Mouse (Mus musculus) ES-E14 (cell line): Measurements from ENCODE around the gene Plekhg2.

ENCODE experiments used
- CHD2 ChIP-seq: IDR thresholded peaks from 2 replicates; pipeline ENCODE4 v1.6.1; 2014; ENCODE audit warnings: mild to moderate bottlenecking, low read depth, low read length, inconsistent platforms
- HCFC1 ChIP-seq: IDR thresholded peaks from 2 replicates; pipeline ENCODE4 v1.6.1; 2012; ENCODE audit warnings: low read length, inconsistent platforms, borderline replicate concordance; ENCODE audit not compliant: insufficient read depth

DNA sequence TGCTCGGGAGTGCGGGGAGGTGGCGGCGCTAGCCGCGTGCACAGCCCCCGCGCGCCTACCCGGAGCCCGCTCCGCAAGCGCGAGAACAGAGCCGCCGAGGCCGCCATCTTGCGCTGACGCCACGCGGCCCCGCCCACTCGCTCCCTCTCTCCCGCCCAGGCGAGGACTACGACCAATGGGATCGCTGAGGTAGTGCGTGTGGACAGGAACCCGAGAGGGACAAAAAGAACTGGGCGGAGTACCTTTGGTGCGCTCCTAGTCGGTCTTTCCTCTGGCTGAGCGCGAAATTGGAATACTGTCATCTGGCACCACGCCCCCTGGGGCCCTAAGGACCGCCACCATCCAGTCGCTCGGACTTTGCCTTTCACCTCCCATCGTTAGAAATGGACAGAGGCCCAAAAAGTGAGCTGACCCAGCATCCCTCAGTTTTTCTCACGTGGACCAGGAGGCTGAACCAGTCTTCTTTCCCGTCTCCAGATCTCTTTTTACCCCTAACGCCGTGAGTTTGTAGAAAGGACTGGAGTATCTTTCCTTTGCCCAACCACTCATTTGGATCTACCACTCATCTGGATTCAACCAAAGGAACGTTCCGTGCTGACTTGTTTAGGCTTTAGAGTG is 60.4 kb downstream of the Plekhg2 start, which contains the start of gene Timm50:
- TF ChIP-seq HCFC1, result peak; percentile 55; the same call in 1 of the 2 replicates
- no peak for TF ChIP-seq CHD2
